Mouse (Mus musculus) liver, adult (tissue): ENCODE results near the gene Slc4a2.

Source experiments
- GATA4 ChIP-seq: IDR thresholded peaks from 2 replicates; pipeline ENCODE4 v1.6.1; 2014; ENCODE audit warnings: mild to moderate bottlenecking, low read length; ENCODE audit not compliant: insufficient replicate concordance

The Slc4a2 gene

GRCm38 (mm10) chr5:24409466-24409865, 14.2 kb upstream of the Slc4a2 start:
- TF ChIP-seq GATA4, result no peak

GRCm38 (mm10) chr5:24412063-24412462, 11.6 kb upstream of the Slc4a2 start:
- no peak for TF ChIP-seq GATA4

- TF ChIP-seq GATA4, result no peak
These were observed 10.5 kb upstream of the Slc4a2 start, which contains the start of gene Asic3 for GRCm38 (mm10) chr5:24413042-24413693. TSS of gene Asic3 (plus strand) at chr5:24413392.

- TF ChIP-seq GATA4, result no peak
These were observed 9.7 kb upstream of the Slc4a2 start for GRCm38 (mm10) chr5:24413938-24414337.

GRCm38 (mm10) chr5:24416222-24416736, 7.4 kb upstream of the Slc4a2 start:
- no peak for TF ChIP-seq GATA4

- no peak for TF ChIP-seq GATA4
These were observed 6.0 kb upstream of the Slc4a2 start for GRCm38 (mm10) chr5:24417587-24417986.

- TF ChIP-seq GATA4, result no peak
These were observed 3.3 kb upstream of the Slc4a2 start for GRCm38 (mm10) chr5:24420381-24420780.

GRCm38 (mm10) chr5:24424004-24424781, 556 bp downstream of the Slc4a2 start:
- TF ChIP-seq GATA4, result no peak

- no peak for TF ChIP-seq GATA4
These were observed 1.3 kb downstream of the Slc4a2 start for GRCm38 (mm10) chr5:24424861-24425411.

GRCm38 (mm10) chr5:24425421-24426036, 1.9 kb downstream of the Slc4a2 start:
- no peak for TF ChIP-seq GATA4

GRCm38 (mm10) chr5:24426037-24426432, 2.4 kb downstream of the Slc4a2 start:
- no peak for TF ChIP-seq GATA4

GRCm38 (mm10) chr5:24426556-24427284, 3.1 kb downstream of the Slc4a2 start:
- no peak for TF ChIP-seq GATA4

GRCm38 (mm10) chr5:24427285-24427633, 3.6 kb downstream of the Slc4a2 start:
- no peak for TF ChIP-seq GATA4

- TF ChIP-seq GATA4, result no peak
These were observed 4.4 kb downstream of the Slc4a2 start for GRCm38 (mm10) chr5:24427981-24428402.

GRCm38 (mm10) chr5:24428596-24428995, 5.0 kb downstream of the Slc4a2 start:
- TF ChIP-seq GATA4, result no peak
